Mouse (Mus musculus): ENCODE data around the gene Hsd17b2. TPM values are rescaled to one million over a fixed set of nuclear protein-coding genes. Genes with fewer than 3 reads are reported as not detected.

Gene Hsd17b2
- not detected for polyA plus RNA-seq (2017; shearing (Covaris generic))

GRCm38 (mm10) chr8:117701859-117702258 is at the start of gene Hsd17b2:
Gene Hsd17b2 (plus strand): TSS chr8:117701904.

GRCm38 (mm10) chr8:117673430-117673830 is 28.3 kb upstream of the Hsd17b2 start, which contains the start of gene Sdr42e1:
Gene Sdr42e1 (minus strand): TSS chr8:117673689.

GRCm38 (mm10) chr8:117801443-117802298 is 100.0 kb downstream of the Hsd17b2 start, which contains the start of gene Mphosph6:
Gene Mphosph6 (minus strand): TSS chr8:117801943.

Other genes with a start within 250 kb of the Hsd17b2 start
- gene Plcg2, start 203.6 kb upstream of the Hsd17b2 start, polyA plus RNA-seq (2017; shearing (Covaris generic)): 0.22 TPM
- 1.6 TPM for gene Sdr42e1, start 28.2 kb upstream of the Hsd17b2 start, polyA plus RNA-seq (2017; shearing (Covaris generic))
- 45.0 TPM for gene Mphosph6, start 100.0 kb downstream of the Hsd17b2 start, polyA plus RNA-seq (2017; shearing (Covaris generic))